Mouse (Mus musculus) frontal cortex, adult (tissue): ENCODE data around the gene Gm21992.

Source experiments
- ATAC-seq: cut with Nextera tagmentation; 2 replicates; pipeline ENCODE4 v1.9.2; 2017; ENCODE audit warnings: mild to moderate bottlenecking, moderate library complexity, mixed read lengths; ENCODE audit not compliant: low TSS enrichment

Gm21992 gene

GRCm38 (mm10) chr19:4712156-4712780, 99.1 kb downstream of the Gm21992 start:
- ATAC-seq: peak; percentile 17; the same call in 1 of the 2 replicates

DNA sequence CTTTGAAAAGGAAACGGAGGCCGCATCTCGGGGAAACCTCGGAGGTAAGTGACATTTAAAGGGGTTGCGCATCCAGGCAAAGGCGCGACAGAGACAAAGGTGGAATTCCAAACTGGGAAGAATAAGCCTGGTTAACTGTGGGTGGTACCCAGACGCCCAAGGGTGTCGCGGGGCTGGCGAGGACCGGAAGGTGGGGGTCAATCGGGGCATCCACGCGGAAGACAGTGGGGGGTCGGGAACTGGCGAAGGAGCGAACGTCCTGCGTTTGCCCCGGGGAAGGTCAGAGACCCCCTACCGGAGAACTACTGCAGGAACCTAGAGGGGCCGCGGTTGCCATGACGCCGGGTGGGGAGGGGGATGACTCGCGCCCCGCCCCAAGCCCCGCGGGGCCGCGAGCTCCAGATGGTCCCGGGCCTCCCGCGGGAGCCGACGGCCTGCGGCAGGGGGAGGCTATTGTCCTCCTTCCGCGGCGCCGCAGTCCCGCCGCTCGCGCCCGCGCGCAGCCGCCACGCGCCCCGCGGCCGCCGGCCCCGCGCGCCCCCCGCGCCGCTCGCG, 99.7 kb downstream of the Gm21992 start:
- ATAC-seq: peak; percentile 7; the same call in 1 of the 2 replicates

- peak; percentile 75 for ATAC-seq
Measured at GRCm38 (mm10) chr19:4711098-4711600, 100.3 kb downstream of the Gm21992 start, which contains the start of gene Sptbn2. Sptbn2 (plus strand) TSS chr19:4711167.

DNA sequence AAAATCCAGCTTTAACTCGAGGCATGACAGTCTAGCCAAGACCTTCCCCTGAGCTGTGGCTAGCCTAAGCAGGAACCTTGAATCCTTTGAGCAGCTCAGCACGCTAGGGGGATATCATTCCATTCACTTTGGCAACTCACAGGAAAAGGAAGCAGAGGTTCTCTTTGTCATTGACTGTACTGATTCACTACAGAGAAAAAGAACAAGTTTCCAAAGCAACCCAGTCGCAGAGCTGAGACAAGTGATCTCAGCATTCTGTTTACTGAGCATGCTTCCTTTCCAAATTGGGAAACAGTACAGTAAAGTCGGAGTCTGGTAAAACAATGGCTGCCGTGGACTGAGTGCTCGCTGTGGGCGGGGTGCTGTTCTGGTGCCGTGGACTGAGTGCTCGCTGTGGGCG, 102.6 kb downstream of the Gm21992 start:
- no peak for ATAC-seq

DNA sequence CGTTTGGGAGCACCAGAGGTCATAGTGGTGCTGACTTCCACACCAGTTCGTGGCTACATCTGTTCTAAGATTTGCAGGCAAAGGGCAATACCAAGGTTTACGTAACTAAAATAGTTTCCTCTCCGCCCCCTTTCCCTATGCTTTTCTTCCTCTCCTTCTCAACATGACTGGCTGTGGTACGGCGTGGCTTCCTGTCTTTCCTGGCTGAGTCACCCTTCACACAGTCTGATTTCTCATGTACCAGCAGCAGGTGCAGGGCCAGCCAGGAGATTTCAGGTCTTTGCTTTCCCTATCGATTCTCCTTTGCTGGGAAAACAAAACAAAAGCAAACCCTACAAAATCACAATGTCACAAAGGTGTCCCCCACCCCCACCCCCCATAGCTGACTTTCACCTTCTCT, 110.2 kb downstream of the Gm21992 start:
- ATAC-seq: no peak

GRCm38 (mm10) chr19:4700656-4701055, 110.8 kb downstream of the Gm21992 start:
- ATAC-seq: no peak

DNA sequence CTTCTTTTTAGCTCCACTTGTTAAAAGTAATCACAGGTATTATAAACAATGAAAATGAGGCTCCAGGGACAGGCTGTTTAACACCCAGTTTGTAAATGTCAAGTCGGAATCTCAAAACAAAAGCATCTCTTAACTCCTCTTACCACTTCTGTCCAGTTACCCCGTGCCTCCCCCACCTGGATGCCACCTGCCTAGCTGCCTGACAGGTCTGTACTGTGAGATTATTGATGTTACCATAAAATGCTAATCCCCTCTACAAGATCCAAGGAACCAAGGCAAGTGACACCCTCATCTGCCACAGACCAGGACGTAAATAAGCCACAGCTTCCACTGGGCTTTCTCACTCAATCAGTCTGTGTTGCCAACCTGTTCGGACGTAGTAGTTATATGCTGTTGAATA, 111.6 kb downstream of the Gm21992 start:
- ATAC-seq: no peak

GRCm38 (mm10) chr19:4698856-4699255, 112.6 kb downstream of the Gm21992 start:
- peak; percentile 45; the same call in 1 of the 2 replicates for ATAC-seq

DNA sequence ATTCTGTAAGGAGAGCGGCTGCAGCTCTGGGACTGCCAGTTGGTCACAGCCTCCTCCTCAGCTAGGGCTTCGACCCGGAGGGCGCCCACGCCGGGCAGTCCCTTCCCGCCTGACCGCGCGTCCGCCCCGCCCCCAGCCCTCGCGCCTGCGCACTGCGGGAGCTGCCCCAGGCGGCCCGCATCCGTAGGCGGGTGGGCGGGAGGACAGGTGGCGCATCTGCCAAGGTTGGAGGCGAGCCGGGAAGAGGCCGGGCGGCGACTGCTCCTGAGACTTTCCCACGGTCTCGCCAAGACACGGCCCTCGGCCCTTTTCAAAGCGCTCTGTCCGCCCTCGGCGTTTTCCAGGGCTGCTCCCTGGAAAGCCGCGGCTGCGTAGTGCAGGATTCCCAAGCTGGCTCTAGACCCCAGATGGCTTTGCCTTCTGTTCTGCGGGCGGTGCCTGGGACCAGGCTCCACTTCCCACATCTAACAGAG, 113.2 kb downstream of the Gm21992 start, which contains the start of gene Gm960:
Gene Gm960, minus strand, starts transcription at position 464 of the 473 bp plus-strand sequence.
- ATAC-seq: peak; percentile 67

GRCm38 (mm10) chr19:4697721-4698120, 113.7 kb downstream of the Gm21992 start:
- no peak for ATAC-seq

DNA sequence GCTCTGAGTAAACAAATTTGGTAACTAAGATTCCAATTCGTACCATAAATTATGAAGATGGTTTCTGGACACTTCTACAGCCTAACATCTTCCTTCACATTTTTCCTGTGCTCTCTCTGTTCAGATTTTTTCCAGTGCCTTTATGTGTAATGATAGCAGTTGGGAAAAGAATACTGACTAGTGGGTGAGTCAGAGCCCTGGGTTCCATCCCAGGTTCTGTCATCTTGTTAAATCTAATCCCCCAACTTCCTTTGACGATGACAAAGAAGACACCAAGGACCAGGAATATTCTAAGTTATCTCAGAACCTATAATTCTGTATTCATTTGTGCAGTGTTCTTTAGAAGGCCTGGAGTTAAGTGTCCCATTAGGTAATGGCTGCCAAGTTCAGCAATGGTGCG, 114.3 kb downstream of the Gm21992 start:
- peak; percentile 29; the same call in 1 of the 2 replicates for ATAC-seq

DNA sequence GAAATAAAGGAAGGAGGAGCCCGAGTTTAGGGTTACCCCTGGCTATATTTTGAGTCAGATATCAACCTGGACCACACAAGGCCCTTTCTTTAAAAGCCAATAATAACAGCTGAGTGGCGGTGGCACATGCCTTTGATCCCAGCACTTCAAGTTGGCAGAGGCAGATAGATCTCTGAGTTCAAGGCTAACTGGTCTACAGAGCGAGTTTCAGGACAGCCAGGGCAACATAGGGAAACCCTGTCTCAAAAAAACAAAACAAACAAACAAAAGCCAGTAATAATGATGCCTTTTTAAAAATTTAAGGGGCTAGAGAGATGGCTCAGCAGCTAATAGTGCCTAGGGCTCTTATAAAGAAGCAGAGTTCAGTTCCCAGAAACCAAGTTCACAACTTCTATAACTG, 117.1 kb downstream of the Gm21992 start:
- ATAC-seq: no peak
